Mouse (Mus musculus): ENCODE data around the gene 1700001O22Rik. TPM values are rescaled to one million over a fixed set of nuclear protein-coding genes. Genes with fewer than 3 reads are reported as not detected.

The 1700001O22Rik gene
- polyA plus RNA-seq, 1 experiment, result 2.6 TPM

DNA sequence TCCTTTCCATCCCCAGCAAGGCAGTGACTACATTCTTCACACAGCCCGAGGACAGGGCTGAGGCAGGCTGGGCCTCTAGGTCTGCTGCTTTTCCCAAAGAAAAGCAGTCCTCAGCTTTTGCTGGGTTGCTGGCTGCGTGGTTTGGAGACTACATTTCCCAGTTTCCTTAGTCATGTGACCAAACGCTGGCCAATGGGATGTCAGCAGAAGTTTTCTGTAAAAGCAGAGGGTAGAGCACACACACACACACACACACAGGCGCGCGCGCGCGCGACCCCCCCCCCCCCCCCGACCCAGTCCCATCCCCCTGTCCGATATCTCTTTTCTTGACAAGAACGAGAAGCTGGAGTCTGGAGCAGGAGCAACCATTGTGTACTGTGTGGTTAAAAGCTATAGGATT is 20.1 kb downstream of the 1700001O22Rik start:
- WGBS, result 2% methylated on average over 13 of the region's 13 CpGs
- DNase-seq (ENCODE audit: low read depth, low spot score), result peak; percentile 63

DNA sequence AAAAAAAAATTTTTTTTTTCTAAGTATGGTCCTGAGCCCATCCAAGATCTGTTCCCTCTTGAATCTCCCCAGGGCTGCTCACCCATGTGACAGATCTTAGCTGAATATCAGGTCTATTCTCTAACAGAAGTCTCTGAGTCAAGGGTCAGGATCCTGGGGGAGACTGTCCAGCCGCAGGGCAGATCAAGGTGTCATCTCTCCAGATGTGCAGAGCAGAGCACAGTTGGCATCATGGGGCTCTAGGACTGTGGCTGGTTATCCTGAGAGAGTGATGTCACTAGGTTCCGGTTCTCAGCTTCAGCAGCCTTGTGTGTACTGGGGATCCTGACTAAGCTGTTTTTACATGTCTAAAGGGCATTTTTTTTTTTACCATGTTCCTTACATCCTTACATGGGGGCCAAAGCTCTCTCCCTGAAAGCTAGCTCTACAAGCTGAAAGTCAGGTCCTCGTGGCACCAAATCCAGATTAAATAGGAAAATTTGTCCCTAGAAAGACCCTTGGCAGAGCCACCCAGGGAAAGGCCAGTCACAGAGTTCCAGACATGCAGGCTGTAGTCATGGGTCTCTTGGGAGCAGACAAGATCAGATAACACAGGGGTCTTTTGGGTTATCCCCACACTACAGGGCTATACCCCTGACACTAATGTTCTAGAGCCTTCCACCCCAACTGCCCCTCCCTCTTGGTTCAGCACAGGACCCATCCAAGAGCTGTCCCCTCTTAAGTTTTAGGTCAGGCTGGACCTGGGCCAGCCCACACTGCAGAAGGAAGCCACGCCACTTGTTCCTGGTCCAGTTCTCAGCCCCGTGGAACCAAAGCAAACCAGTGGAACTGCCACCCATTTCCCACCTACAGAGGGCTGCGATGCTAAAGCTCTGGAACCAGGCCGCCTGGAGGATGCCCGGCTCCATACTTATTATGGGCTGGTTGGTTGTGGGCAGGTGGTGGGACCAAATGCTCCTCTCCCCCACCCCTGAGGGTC is 20.9 kb downstream of the 1700001O22Rik start:
- DNase-seq (ENCODE audit: low read depth, low spot score), result no peak
- 64% methylated on average over 8 of the region's 8 CpGs for WGBS

DNA sequence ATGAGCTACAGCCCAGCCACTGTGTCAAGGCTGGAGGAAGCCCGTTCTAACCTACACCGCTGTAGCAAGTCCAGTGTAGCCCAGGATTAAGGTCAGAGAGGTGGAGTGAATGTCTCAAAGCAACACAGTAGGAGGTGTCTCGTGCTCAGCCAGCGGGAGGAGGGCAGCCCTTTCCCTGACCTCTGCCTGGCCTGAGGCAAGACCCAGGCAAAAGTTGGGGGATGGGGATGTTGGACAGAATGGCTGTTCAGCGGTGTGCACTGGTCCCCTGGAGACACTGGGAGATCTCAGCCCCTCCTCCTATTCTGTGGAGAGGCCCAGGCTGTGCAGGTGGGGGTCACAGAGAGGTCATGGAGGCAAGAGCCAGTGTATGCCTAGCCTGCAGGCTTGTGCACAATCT is 24.2 kb downstream of the 1700001O22Rik start:
- 54% methylated on average over 5 of the region's 5 CpGs for WGBS
- DNase-seq (ENCODE audit: low read depth, low spot score), result no peak

GRCm38 (mm10) chr2:30778235-30778634 is 25.2 kb downstream of the 1700001O22Rik start:
- 83% methylated on average over 4 of the region's 4 CpGs for WGBS

GRCm38 (mm10) chr2:30777266-30777665 is 26.2 kb downstream of the 1700001O22Rik start:
- DNase-seq (ENCODE audit: low read depth, low spot score), result no peak
- WGBS, result 89% methylated on average over 3 of the region's 3 CpGs

More at GRCm38 (mm10) chr2:30778235-30778634, 25.2 kb downstream of the 1700001O22Rik start:
- DNase-seq (ENCODE audit: low read depth, low spot score), result no peak

- no peak for DNase-seq (ENCODE audit: low read depth, low spot score)
- WGBS, result 58% methylated on average over 3 of the region's 3 CpGs
Observed at GRCm38 (mm10) chr2:30775955-30776354, 27.5 kb downstream of the 1700001O22Rik start.

DNA sequence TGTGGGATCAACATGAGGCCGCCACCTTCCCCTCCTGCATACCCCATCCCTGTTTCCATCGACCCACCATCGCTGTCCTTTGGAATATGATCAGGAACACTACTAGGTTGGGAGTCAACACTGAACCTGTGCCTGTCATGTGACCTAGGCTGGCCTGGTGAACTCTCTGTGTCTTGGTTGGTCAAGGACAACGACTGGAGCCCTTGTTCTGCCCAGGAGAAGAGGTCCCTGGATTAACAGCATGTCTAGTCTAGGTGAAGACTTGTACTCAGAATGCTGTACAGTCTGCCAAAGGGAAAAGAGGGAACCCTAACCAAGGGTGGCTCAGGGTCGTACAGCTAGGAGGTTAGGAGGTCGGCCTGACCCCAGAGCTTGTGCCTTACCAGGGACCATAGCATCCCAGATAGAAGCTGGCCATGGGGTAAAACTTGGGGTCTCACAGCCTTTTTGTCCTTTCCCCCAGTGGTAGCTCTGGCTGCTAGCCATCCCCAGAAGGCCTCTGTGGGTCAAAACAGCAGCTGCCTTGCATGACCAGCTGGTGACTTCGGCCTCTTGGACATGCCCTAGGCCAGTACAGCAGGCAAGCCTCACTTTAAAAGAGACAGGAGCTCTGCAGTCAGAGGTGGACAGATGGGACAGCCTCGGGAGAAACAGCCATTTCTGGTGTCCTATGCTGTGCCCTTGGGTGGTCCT is 30.0 kb downstream of the 1700001O22Rik start:
- WGBS, result 82% methylated on average over 8 of the region's 8 CpGs
- DNase-seq (ENCODE audit: low read depth, low spot score), result no peak

GRCm38 (mm10) chr2:30772581-30773312 is 30.7 kb downstream of the 1700001O22Rik start:
- 33% methylated on average over 15 of the region's 15 CpGs for WGBS
- no peak for DNase-seq (ENCODE audit: low read depth, low spot score)

- no peak for DNase-seq (ENCODE audit: low read depth, low spot score)
- WGBS, result 3% methylated on average over 19 of the region's 19 CpGs
Observed at GRCm38 (mm10) chr2:30771806-30772460, 31.5 kb downstream of the 1700001O22Rik start.

- WGBS, result 3% methylated on average over 51 of the region's 51 CpGs
- no peak for DNase-seq (ENCODE audit: low read depth, low spot score)
Observed at GRCm38 (mm10) chr2:30771368-30771805, 32.1 kb downstream of the 1700001O22Rik start.

- WGBS, result 47% methylated on average over 6 of the region's 6 CpGs
- no peak for DNase-seq (ENCODE audit: low read depth, low spot score)
Observed at GRCm38 (mm10) chr2:30769187-30769586, 34.3 kb downstream of the 1700001O22Rik start.

GRCm38 (mm10) chr2:30768529-30768928 is 34.9 kb downstream of the 1700001O22Rik start:
- 67% methylated on average over 5 of the region's 5 CpGs for WGBS

DNA sequence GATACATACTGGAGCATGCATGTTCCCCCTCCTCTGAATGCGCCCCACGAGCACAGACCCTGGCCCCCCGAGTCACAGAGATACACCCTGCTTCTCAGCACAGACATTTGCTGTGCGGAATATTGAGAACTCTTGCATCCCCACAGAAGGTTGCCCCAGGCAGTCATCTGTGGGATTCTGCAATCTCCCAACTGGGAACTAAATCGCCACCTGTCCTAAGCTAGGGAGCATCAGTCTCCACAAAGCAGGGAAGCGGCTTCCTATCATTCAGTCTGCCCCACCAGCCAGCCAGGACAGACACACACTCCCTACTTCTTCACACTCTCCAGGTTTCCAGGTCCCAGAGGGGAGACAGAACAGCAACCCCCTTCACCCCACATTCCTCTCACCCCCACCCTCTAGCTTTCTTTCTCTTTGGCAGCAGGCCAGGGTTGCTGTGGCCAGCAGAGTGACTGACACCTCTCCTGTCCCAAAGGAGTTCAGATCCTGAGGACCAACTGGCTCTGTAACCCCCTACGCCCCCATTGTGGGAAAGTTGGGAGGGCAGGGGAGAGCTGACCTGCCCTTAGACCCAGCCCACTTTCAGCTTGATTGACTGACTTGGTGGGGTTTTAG is 35.7 kb downstream of the 1700001O22Rik start:
- 87% methylated on average over 7 of the region's 7 CpGs for WGBS
- DNase-seq (ENCODE audit: low read depth, low spot score), result no peak

More at GRCm38 (mm10) chr2:30768529-30768928, 34.9 kb downstream of the 1700001O22Rik start:
- DNase-seq (ENCODE audit: low read depth, low spot score), result no peak

- WGBS, result 76% methylated on average over 5 of the region's 5 CpGs
- DNase-seq (ENCODE audit: low read depth, low spot score), result no peak
Observed at GRCm38 (mm10) chr2:30766446-30766845, 37.0 kb downstream of the 1700001O22Rik start.

- WGBS, result 60% methylated on average over 6 of the region's 6 CpGs
Observed at GRCm38 (mm10) chr2:30760706-30761105, 42.8 kb downstream of the 1700001O22Rik start.

GRCm38 (mm10) chr2:30759858-30760547 is 43.5 kb downstream of the 1700001O22Rik start:
- DNase-seq (ENCODE audit: low read depth, low spot score), result no peak

More at GRCm38 (mm10) chr2:30760706-30761105, 42.8 kb downstream of the 1700001O22Rik start:
- no peak for DNase-seq (ENCODE audit: low read depth, low spot score)

GRCm38 (mm10) chr2:30759442-30759841 is 44.0 kb downstream of the 1700001O22Rik start:
- WGBS, result 82% methylated on average over 4 of the region's 4 CpGs

More at GRCm38 (mm10) chr2:30759858-30760547, 43.5 kb downstream of the 1700001O22Rik start:
- WGBS, result 86% methylated on average over 10 of the region's 10 CpGs

DNA sequence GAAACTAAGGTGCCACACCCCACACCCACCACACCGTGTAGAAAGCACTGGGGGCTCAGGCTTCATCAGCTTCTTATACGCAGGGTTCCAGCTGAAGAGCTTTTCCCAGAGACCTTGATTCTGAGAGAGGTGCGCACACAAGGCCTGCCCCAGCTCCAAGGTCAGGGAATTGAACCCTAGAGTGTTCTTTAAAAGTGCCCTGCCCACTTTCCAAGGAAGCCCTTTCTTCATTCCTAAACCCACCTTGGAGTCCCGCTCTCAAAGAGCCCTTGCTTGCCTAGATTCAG is 44.4 kb downstream of the 1700001O22Rik start:
- WGBS, result 58% methylated on average over 4 of the region's 4 CpGs
- DNase-seq (ENCODE audit: low read depth, low spot score), result no peak

More at GRCm38 (mm10) chr2:30759442-30759841, 44.0 kb downstream of the 1700001O22Rik start:
- DNase-seq (ENCODE audit: low read depth, low spot score), result no peak

All from large intestine, adult 2 months (tissue).